Mouse (Mus musculus) erythroblast, embryonic 14.5 days (primary cell): ENCODE results near the gene Rab11fip3. TPM values are rescaled to one million over a fixed set of nuclear protein-coding genes. Genes with fewer than 3 reads are reported as not detected.

Experiments
- H3K27me3 ChIP-seq: 2 replicates; pipeline ENCODE4 v1.6.1; 2012; ENCODE audit warnings: inconsistent platforms; ENCODE audit not compliant: control insufficient read depth
- H3K36me3 ChIP-seq: 2 replicates; pipeline ENCODE4 v1.6.1; 2012; ENCODE audit warnings: mild to moderate bottlenecking, inconsistent platforms; ENCODE audit not compliant: control insufficient read depth
- H3K4me1 ChIP-seq: 2 replicates; pipeline ENCODE4 v1.6.1; 2012; ENCODE audit warnings: inconsistent platforms; ENCODE audit not compliant: control insufficient read depth
- H3K4me3 ChIP-seq: replicated peaks from 2 replicates; pipeline ENCODE3; 2012; ENCODE audit warnings: moderate library complexity, mild to moderate bottlenecking, inconsistent platforms
- H3K9me3 ChIP-seq: 2 replicates; pipeline ENCODE4 v1.6.1; 2012; ENCODE audit warnings: low read length, inconsistent platforms, mixed read lengths; ENCODE audit not compliant: control insufficient read depth
- GATA1 ChIP-seq: IDR thresholded peaks from 2 replicates; pipeline ENCODE4 v1.6.1; 2012; ENCODE audit warnings: low read length, inconsistent platforms, mixed read lengths
- TAL1 ChIP-seq: IDR thresholded peaks from 3 replicates; pipeline ENCODE4 v1.6.1; 2012; ENCODE audit warnings: low read length, inconsistent platforms, mixed read lengths
- polyA plus RNA-seq: library from polyadenylated mRNA; stranded (reverse); fragments of >175 nt; gene quantifications from 2 replicates; pipeline ENCODE4 v1.2.3, GENCODE M21; 2012

The Rab11fip3 gene
- polyA plus RNA-seq, 1 experiment, result 0.36 TPM

GRCm38 (mm10) chr17:25958771-25959494 is 110.4 kb downstream of the Rab11fip3 start:
- Histone ChIP-seq H3K36me3 (peaks cover 78% of the 10 kb centered on the region), H3K4me1 (peaks cover 83% of the 10 kb centered on the region)
- no peak for TF ChIP-seq TAL1
- no peak for TF ChIP-seq GATA1

GRCm38 (mm10) chr17:25957586-25958051 is 111.7 kb downstream of the Rab11fip3 start:
- Histone ChIP-seq H3K27me3 (peaks cover 17% of the 10 kb centered on the region), H3K4me3 (no peak overlapping the region), H3K36me3 (peaks cover 64% of the 10 kb centered on the region), H3K9me3 (no peaks in the 10 kb centered on the region; the same call in 1 of the 2 replicates), H3K4me1 (peaks cover 69% of the 10 kb centered on the region)
- no peak for TF ChIP-seq TAL1

More at GRCm38 (mm10) chr17:25958771-25959494, 110.4 kb downstream of the Rab11fip3 start:
- Histone ChIP-seq H3K4me3 (no peak overlapping the region), H3K27me3 (peaks cover 4% of the 10 kb centered on the region), H3K9me3 (no peaks in the 10 kb centered on the region)

GRCm38 (mm10) chr17:25956631-25957030 is 112.7 kb downstream of the Rab11fip3 start:
- H3K27me3 ChIP-seq, result peaks cover 27% of the 10 kb centered on the region
- H3K36me3 ChIP-seq, result peaks cover 55% of the 10 kb centered on the region
- peaks cover 68% of the 10 kb centered on the region for H3K4me1 ChIP-seq
- no peak overlapping the region for H3K4me3 ChIP-seq
- H3K9me3 ChIP-seq, result peaks cover 8% of the 10 kb centered on the region; the same call in 1 of the 2 replicates
- TF ChIP-seq TAL1 (no peak), GATA1 (no peak)

GRCm38 (mm10) chr17:25956201-25956600 is 113.2 kb downstream of the Rab11fip3 start:
- Histone ChIP-seq H3K4me3 (no peak overlapping the region), H3K9me3 (peaks cover 13% of the 10 kb centered on the region; the same call in 1 of the 2 replicates), H3K36me3 (peaks cover 50% of the 10 kb centered on the region), H3K4me1 (peaks cover 68% of the 10 kb centered on the region), H3K27me3 (peaks cover 32% of the 10 kb centered on the region)
- TF ChIP-seq GATA1 (no peak), TAL1 (no peak)

- Histone ChIP-seq H3K36me3 (peaks cover 46% of the 10 kb centered on the region), H3K4me3 (no peak overlapping the region), H3K9me3 (peaks cover 15% of the 10 kb centered on the region; the same call in 1 of the 2 replicates), H3K27me3 (peaks cover 36% of the 10 kb centered on the region), H3K4me1 (peaks cover 67% of the 10 kb centered on the region)
- TF ChIP-seq TAL1, result no peak
- no peak for TF ChIP-seq GATA1
These were observed 113.6 kb downstream of the Rab11fip3 start for GRCm38 (mm10) chr17:25955736-25956135.

GRCm38 (mm10) chr17:25954671-25955070 is 114.7 kb downstream of the Rab11fip3 start:
- Histone ChIP-seq H3K36me3 (peaks cover 36% of the 10 kb centered on the region), H3K27me3 (peaks cover 47% of the 10 kb centered on the region), H3K4me3 (no peak overlapping the region), H3K9me3 (peaks cover 15% of the 10 kb centered on the region; the same call in 1 of the 2 replicates), H3K4me1 (peaks cover 63% of the 10 kb centered on the region)
- no peak for TF ChIP-seq GATA1
- no peak for TF ChIP-seq TAL1

- Histone ChIP-seq H3K9me3 (peaks cover 15% of the 10 kb centered on the region; the same call in 1 of the 2 replicates), H3K36me3 (peaks cover 24% of the 10 kb centered on the region), H3K4me3 (no peak overlapping the region), H3K4me1 (peaks cover 53% of the 10 kb centered on the region), H3K27me3 (peaks cover 49% of the 10 kb centered on the region)
- TF ChIP-seq GATA1, result no peak
- no peak for TF ChIP-seq TAL1
These were observed 116.2 kb downstream of the Rab11fip3 start for GRCm38 (mm10) chr17:25953161-25953560.

GRCm38 (mm10) chr17:25951803-25952623 is 117.3 kb downstream of the Rab11fip3 start, which contains the start of gene A930017K11Rik:
TSS of gene A930017K11Rik (minus strand) at chr17:25952565.
- TF ChIP-seq TAL1, result no peak
- TF ChIP-seq GATA1, result no peak
- Histone ChIP-seq H3K4me1 (peaks cover 58% of the 10 kb centered on the region), H3K9me3 (peaks cover 15% of the 10 kb centered on the region; the same call in 1 of the 2 replicates), H3K4me3 (peak within 1 kb of the TSS; percentile 51), H3K36me3 (peaks cover 20% of the 10 kb centered on the region), H3K27me3 (peaks cover 49% of the 10 kb centered on the region)

GRCm38 (mm10) chr17:25951225-25951802 is 118.0 kb downstream of the Rab11fip3 start:
- peaks cover 60% of the 10 kb centered on the region for H3K4me1 ChIP-seq
- peaks cover 49% of the 10 kb centered on the region for H3K27me3 ChIP-seq
- H3K36me3 ChIP-seq, result peaks cover 18% of the 10 kb centered on the region
- H3K4me3 ChIP-seq, result peak overlapping the region; percentile 51
- peaks cover 15% of the 10 kb centered on the region; the same call in 1 of the 2 replicates for H3K9me3 ChIP-seq
- TF ChIP-seq TAL1, result no peak
- no peak for TF ChIP-seq GATA1
